Mouse (Mus musculus) G1E (cell line): Measurements from ENCODE around the gene Pias1. TPM values are rescaled to one million over a fixed set of nuclear protein-coding genes. Genes with fewer than 3 reads are reported as not detected.
"Not testable (repeated sequence)": the region's sequence is repeated elsewhere in the genome, so short reads cannot be mapped to it uniquely, and the experiment has no call there.

Experiments used
- ATAC-seq: 2 replicates; pipeline ENCODE4 v1.8.0; 2016; ENCODE audit warnings: mild to moderate bottlenecking; ENCODE audit not compliant: insufficient number of reproducible peaks, poor library complexity, low FRiP score, severe bottlenecking; ENCODE audit errors: extremely low read depth
- DNase-seq: peaks from one replicate; pipeline ENCODE4 v3.0.0; 2012; ENCODE audit warnings: low spot score
- H3K27me3 ChIP-seq: 2 replicates; pipeline ENCODE4 v1.6.1; 2012; ENCODE audit warnings: mild to moderate bottlenecking, low read length, inconsistent platforms; ENCODE audit not compliant: insufficient read depth
- H3K36me3 ChIP-seq: replicated peaks from 2 replicates; pipeline ENCODE3; 2012; ENCODE audit warnings: mild to moderate bottlenecking, inconsistent platforms
- H3K4me1 ChIP-seq: 2 replicates; pipeline ENCODE4 v1.6.1; 2012; ENCODE audit warnings: low read depth, low read length, inconsistent platforms, mixed read lengths; ENCODE audit not compliant: insufficient read depth
- H3K4me3 ChIP-seq: 2 replicates; pipeline ENCODE4 v1.5.1; 2012; ENCODE audit warnings: low read depth, mild to moderate bottlenecking, inconsistent platforms, low read length, moderate library complexity, mixed read lengths
- H3K9me3 ChIP-seq: replicated peaks from 2 replicates; pipeline ENCODE4 v1.6.1; 2012; ENCODE audit warnings: inconsistent platforms
- CTCF ChIP-seq: IDR thresholded peaks from 2 replicates; pipeline ENCODE4 v1.5.1; 2012; ENCODE audit warnings: low read depth, low read length, inconsistent platforms, mixed read lengths
- GATA1 ChIP-seq: IDR thresholded peaks from 2 replicates; pipeline ENCODE4 v1.6.1; 2012; ENCODE audit warnings: borderline replicate concordance, low read length, inconsistent platforms, mixed read lengths
- GATA2 ChIP-seq: IDR thresholded peaks from 2 replicates; pipeline ENCODE4 v1.6.1; 2012; ENCODE audit warnings: low read depth, low read length, inconsistent platforms, borderline replicate concordance
- POLR2AphosphoS5 ChIP-seq: IDR thresholded peaks from 2 replicates; pipeline ENCODE4 v1.6.1; 2012; ENCODE audit warnings: low read depth, low read length, inconsistent platforms; ENCODE audit not compliant: insufficient replicate concordance
- TAL1 ChIP-seq: conservative IDR thresholded peaks from 2 replicates; pipeline ENCODE4 v1.6.1; 2012; ENCODE audit warnings: low read depth, low read length, inconsistent platforms, mixed read lengths
- polyA plus RNA-seq: library from polyadenylated mRNA; stranded (reverse); fragments of >175 nt; gene quantifications from 2 replicates; pipeline ENCODE4 v1.2.3, GENCODE M21; 2012
- total RNA-seq, 2 experiments: library from RNA; stranded (forward) in 1 of 2; stranded (reverse) in 1 of 2; fragments of 200-1000 nt in 1 of 2; fragments of >200 nt in 1 of 2; fragmentation: Nextera tagmentation in 1 of 2; gene quantifications; 2 replicates each; pipeline ENCODE4 v1.2.3; 2014 to 2017

The Pias1 gene
- total and polyA plus RNA-seq, 3 experiments, result 1.5 to 125 (median 51.6) TPM

DNA sequence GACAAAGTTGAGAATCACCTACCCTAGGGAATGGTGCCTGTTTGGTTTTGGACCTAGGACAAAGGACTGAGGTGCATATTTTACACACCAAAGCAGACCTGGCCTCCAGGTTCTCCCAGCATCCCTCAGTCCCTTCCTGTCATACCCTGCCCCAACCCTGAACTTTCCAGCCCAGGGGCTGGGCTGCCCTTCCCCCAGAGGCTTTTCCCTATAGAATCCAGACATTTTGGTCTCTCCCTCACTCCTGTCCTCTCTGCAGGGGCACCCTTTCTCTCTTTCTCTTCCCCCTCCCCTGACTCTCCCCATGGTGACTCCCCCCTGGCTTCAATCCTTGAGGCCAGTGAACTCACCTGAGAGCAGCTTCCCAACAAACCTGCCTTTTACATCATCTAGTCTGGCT, 117.0 kb downstream of the Pias1 start:
- no peaks in the 10 kb centered on the region for H3K9me3 ChIP-seq
- no peak for TF ChIP-seq GATA1
- ATAC-seq, result no peak

DNA sequence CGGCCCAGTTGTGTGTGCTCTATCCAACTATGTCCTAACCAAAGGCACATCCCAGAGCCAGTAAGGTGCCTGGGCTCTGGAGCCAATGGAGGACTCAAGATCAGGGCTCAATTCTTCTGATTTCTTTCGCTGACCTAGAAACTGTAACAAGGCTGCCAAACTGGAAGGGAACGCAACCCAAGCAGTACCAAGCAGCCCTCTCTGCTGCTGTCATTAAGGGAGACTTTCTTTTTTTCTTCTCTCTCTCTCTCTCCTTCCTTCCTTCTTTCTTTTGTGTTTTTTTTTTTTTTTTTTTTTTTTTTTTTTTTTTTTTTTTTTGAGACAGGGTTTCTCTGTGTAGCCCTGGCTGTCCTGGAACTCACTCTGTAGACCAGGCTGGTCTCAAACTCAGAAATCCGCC, 118.5 kb downstream of the Pias1 start:
- not testable (repeated sequence) for H3K36me3 ChIP-seq, H3K4me1 ChIP-seq, DNase-seq, H3K9me3 ChIP-seq, ATAC-seq, H3K4me3 ChIP-seq
- peaks cover 25% of the 10 kb centered on the region for H3K27me3 ChIP-seq

More for the DNA sequence above, 117.0 kb downstream of the Pias1 start:
- H3K27me3 ChIP-seq, result peaks cover 25% of the 10 kb centered on the region
- peaks cover 5% of the 10 kb centered on the region; the same call in 1 of the 2 replicates for H3K4me1 ChIP-seq
- no peak for DNase-seq
- no peak overlapping the region for H3K4me3 ChIP-seq
- H3K36me3 ChIP-seq, result no peaks in the 10 kb centered on the region

DNA sequence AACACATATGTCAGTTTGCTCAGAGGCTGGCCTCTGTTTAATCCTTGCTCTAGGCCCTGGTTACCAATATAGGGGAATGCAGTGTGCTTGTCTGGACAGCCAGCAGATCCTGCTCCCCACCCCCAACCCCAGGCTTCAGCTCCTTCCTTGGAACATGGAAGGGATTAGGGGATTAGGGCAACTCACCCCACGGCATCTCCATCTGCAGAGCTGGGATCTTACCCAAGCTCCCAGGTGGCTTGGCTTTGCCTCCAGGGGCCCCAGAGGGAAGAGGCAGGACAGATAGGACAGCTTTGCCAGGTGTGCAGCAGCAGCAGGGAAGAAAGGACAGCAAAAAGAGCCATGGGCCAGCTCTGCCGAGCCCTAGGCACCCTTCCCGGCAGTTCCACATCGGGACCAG, 126.9 kb downstream of the Pias1 start:
- DNase-seq, result no peak
- Histone ChIP-seq H3K36me3 (no peaks in the 10 kb centered on the region), H3K4me1 (0 out of 2 replicates have a peak, but pooled peaks cover 5% of the 10 kb centered on the region), H3K9me3 (no peaks in the 10 kb centered on the region), H3K4me3 (no peak overlapping the region), H3K27me3 (peaks cover 34% of the 10 kb centered on the region)
- no peak for ATAC-seq
- TF ChIP-seq GATA1 (no peak), CTCF (no peak), GATA2 (no peak), POLR2AphosphoS5 (no peak), TAL1 (no peak)

DNA sequence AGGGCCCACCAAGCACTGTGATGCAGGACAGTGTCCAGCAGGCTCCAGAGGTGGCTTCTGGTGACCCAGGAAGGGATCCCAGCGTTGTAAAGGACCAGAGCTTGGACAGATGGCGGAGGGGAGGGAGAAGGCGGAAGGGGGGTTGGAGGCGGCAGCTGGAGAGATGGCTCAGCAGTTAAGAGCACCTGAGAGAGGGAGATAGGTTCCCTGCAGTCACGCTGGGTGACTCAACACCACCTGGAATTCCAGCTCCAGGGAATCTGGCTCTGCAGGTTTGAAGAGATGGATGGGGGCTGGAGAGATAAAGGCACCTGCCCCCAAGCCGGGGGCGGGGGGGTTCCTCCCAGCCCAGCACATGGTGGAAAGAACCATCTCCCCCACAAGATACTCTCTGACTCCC, 127.6 kb downstream of the Pias1 start:
- H3K27me3 ChIP-seq, result peaks cover 34% of the 10 kb centered on the region
- not testable (repeated sequence) for H3K4me3 ChIP-seq, H3K4me1 ChIP-seq, H3K9me3 ChIP-seq, H3K36me3 ChIP-seq, DNase-seq, ATAC-seq

GRCm38 (mm10) chr9:62858266-62859019, 129.3 kb downstream of the Pias1 start:
- ATAC-seq, result no peak
- TF ChIP-seq GATA2, result no peak
- no peak for TF ChIP-seq POLR2AphosphoS5
- TF ChIP-seq CTCF, result no peak
- TF ChIP-seq GATA1, result no peak
- TF ChIP-seq TAL1, result no peak
- Histone ChIP-seq H3K9me3 (no peaks in the 10 kb centered on the region), H3K27me3 (peaks cover 42% of the 10 kb centered on the region), H3K36me3 (no peaks in the 10 kb centered on the region), H3K4me3 (no peak overlapping the region), H3K4me1 (0 out of 2 replicates have a peak, but pooled peaks cover 5% of the 10 kb centered on the region)
- no peak for DNase-seq

DNA sequence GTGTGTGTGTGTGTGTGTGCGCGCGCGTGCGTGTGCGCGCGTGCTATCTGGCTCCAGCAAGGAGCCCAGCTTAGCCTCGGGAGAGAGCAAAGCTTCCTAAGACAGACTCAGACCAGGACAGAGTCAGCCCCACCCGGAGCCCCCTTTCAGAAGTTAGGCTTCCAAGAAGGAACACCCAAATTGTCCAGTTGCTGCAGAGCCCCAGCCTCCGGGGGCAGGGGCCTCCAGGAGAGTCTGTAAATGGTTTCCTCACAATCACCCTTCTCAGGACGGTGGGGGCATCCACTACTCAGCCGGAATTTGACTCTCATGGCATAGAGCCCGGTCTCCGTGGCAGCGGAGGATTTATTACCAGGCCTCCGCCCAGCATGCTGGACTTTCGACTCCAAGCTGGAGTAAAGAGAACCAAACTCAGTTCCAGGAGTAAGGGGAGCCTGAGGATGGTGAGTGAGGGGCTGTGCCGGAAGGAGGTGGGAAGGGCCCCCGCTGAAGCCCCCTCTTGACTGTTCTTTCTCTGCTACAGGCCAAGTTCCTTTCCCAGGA, 129.9 kb downstream of the Pias1 start, which contains the start of gene Calml4:
Calml4 (plus strand) TSS at position 362 of the 543 bp plus-strand sequence.
- no peak for DNase-seq
- H3K36me3 ChIP-seq, result no peaks in the 10 kb centered on the region
- 0 out of 2 replicates have a peak, but pooled peaks cover 5% of the 10 kb centered on the region for H3K4me1 ChIP-seq
- TF ChIP-seq POLR2AphosphoS5 (no peak), GATA2 (no peak), GATA1 (no peak), TAL1 (no peak), CTCF (no peak)
- no peak within 1 kb of the TSS for H3K4me3 ChIP-seq
- H3K9me3 ChIP-seq, result no peaks in the 10 kb centered on the region
- peaks cover 42% of the 10 kb centered on the region for H3K27me3 ChIP-seq
- no peak for ATAC-seq

GRCm38 (mm10) chr9:62857216-62857615, 130.5 kb downstream of the Pias1 start:
- H3K36me3 ChIP-seq, result peaks cover 2% of the 10 kb centered on the region
- TF ChIP-seq GATA2, result no peak
- no peak for TF ChIP-seq POLR2AphosphoS5
- no peak for TF ChIP-seq TAL1
- TF ChIP-seq GATA1, result no peak
- TF ChIP-seq CTCF, result no peak
- H3K9me3 ChIP-seq, result no peaks in the 10 kb centered on the region
- no peak for ATAC-seq
- H3K4me1 ChIP-seq, result 0 out of 2 replicates have a peak, but pooled peaks cover 5% of the 10 kb centered on the region
- DNase-seq, result no peak
- H3K27me3 ChIP-seq, result peaks cover 42% of the 10 kb centered on the region
- no peak overlapping the region for H3K4me3 ChIP-seq
